Mouse (Mus musculus): ENCODE measurements around the gene Stk11ip.

Stk11ip gene

DNA sequence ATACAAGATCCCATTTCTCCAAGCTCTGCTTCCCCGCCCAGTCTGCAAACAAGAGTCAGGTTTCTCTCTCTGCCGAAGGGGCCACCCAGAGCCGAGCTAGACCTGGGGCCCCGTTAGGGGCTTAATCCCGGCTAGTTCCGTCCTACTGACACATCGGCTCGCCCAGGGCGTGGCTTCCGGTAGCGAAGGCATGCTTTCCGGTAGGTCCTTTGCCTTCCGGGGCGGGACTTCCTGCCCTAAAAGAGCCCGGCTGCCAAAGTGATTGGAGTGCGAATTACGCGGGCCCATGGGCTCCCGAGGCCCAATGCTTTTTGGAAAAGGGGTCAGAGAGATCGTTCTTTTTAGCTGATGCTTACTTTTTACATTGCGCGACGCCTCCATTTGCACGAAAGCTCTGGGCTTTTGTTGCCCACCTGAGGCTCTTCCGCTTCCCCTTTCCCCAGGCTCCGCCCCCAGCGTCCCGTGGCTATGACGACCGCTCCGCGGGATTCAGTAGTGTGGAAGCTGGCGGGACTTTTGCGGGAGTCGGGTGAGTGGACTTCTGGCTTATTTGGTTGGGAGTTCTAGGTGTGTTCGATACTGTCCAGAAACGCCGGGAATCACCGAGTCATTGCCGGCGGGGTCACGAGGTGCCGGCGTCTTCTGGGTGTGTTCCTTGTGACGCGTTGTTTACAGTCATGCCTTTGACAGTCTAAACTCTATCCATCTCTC is at the start of gene Stk11ip:
Stk11ip (plus strand) TSS at position 209 of the 711 bp plus-strand sequence.
- DNase-seq (ENCODE audit: low spot score in 2 of 2): peak; percentile 93 to 95

GRCm38 (mm10) chr1:75476441-75476840 is 44.9 kb upstream of the Stk11ip start:
- DNase-seq (ENCODE audit: low spot score in 2 of 2): no peak

- peak; percentile 87 to 88 for DNase-seq (ENCODE audit: low spot score in 2 of 2)
Measured at GRCm38 (mm10) chr1:75477264-75477965, 43.9 kb upstream of the Stk11ip start.

DNA sequence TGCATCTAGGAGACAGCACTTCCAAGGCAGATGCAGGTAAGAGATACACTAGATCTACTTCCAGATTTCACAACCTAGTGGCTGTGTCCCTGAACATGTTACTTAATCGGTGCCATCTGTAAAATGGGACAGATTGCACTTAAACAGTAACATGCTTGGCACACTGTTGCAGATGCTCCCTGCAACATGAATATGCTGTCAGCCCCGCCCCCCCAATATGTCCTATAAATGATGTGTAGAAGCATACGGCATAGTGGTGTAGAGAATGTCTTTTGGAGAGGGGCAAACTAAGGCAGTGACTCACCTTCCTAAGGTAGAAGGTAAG is 43.4 kb upstream of the Stk11ip start:
- DNase-seq (ENCODE audit: low spot score in 2 of 2): no peak

DNA sequence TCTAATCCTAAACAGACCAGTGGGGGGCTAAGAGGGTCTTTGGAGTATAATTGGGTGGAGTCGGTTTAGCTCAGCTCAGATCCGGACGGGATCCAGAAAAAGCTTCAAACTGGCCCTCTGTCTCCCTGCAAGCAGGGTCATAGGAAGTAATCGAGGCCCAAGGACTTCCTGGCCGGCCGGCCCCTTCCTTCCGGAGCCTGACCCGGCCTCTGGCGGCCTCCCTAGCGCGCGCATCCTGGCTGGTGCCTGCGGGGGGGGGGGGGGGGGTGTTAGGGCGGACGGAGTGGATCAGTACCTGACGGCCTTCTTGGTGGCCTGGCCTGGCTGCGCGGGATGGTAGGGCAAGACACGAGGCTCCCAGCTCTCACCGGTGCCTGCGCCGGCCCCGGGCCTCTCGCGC is 42.8 kb upstream of the Stk11ip start:
- no peak for DNase-seq (ENCODE audit: low spot score in 2 of 2)

- DNase-seq (ENCODE audit: low spot score in 2 of 2): peak; percentile 99
Measured at GRCm38 (mm10) chr1:75478916-75479634, 42.3 kb upstream of the Stk11ip start, which contains the start of the genes Chpf and Tmem198. TSS of gene Chpf (minus strand) at chr1:75479307. TSS of gene Tmem198 (plus strand) at chr1:75479532.

- DNase-seq (ENCODE audit: low spot score in 2 of 2): no peak
Measured at GRCm38 (mm10) chr1:75479635-75479989, 41.7 kb upstream of the Stk11ip start.

GRCm38 (mm10) chr1:75480036-75480435 is 41.3 kb upstream of the Stk11ip start:
- DNase-seq (ENCODE audit: low spot score in 2 of 2): peak in 1 of 2 experiments; percentile 46

- DNase-seq (ENCODE audit: low spot score in 2 of 2): no peak
Measured at GRCm38 (mm10) chr1:75480735-75481134, 40.6 kb upstream of the Stk11ip start.

GRCm38 (mm10) chr1:75486561-75486960 is 34.8 kb upstream of the Stk11ip start:
- DNase-seq (ENCODE audit: low spot score in 2 of 2): no peak

GRCm38 (mm10) chr1:75487040-75487404 is 34.3 kb upstream of the Stk11ip start:
- no peak for DNase-seq (ENCODE audit: low spot score in 2 of 2)

DNA sequence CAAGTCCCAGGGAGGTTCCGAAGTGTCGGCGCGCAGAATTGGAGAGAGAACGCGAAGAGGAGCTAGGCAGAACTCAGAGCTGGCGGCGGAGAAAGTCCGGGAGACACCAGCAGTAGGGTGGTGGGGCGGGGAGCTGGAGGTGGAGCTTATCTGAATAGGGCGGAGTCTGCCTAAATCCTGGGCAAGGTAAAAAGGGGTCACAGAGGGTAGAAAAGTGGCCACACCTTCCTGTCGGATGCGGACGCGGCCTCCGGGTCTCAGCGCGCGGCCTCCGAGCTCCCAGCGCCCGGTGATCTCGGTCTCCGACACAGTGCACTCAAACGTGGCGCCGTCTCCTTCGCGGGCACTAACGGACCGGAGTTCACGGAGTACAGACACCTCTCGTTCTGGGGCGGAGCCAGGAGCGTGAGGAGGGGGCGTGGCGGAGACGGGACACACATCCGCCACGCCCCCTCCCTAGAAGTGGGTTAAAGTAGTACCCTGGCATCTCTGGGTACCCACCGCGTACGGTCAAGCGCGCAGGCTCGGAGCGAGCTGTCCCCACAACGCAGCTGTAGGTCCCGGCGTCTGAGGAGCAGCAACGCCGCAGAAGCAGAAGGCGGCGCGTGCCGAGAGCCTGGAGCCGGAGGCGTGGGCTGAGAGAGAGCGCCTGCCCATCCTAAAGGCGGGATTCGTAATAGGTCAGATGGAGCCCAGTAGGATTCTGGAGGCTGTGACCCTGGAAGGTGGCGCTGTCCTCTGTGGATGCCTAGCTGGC is 33.7 kb upstream of the Stk11ip start:
- DNase-seq (ENCODE audit: low spot score in 2 of 2): peak; percentile 83 to 84

DNA sequence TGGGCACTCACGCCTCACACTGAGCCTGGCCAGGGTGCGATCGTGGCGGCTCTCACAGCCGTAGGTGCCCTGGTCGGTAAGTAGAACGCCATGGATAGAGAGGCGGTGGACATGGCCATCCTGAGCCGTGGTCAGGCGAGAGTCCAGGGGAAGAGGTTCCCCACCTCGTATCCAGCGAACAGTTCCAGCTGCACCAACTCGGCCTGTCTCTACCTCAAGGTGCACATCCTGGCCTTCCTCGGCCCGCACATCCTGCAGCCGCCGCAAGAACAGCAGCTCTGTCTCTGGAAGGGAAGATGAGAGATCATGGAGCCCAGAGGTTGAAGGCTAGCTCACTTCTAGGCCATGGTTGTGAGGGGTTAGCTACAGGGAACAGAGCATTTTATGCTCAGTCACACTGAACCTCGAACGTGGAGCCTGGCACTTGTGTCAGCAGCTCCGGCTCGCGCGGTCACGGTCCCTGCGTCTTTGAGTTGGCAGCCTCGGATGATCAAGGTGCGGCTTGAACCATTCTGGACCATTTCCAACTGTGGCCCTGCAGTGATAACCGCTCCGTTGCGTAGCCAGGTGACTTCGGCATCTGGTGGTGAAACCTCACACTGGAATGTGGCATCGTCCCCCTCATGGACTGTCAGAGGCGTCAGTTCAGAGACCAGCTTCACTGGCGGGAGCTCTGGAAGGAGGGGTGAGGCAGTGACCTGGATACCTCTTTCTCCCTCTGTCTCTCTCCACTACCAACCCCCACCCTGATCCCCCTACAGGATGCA is 30.4 kb upstream of the Stk11ip start:
- DNase-seq (ENCODE audit: low spot score in 2 of 2): no peak

GRCm38 (mm10) chr1:75492579-75493170 is 28.7 kb upstream of the Stk11ip start:
- no peak for DNase-seq (ENCODE audit: low spot score in 2 of 2)

- DNase-seq (ENCODE audit: low spot score in 2 of 2): peak in 1 of 2 experiments; percentile 46
Measured at GRCm38 (mm10) chr1:75494878-75495548, 26.3 kb upstream of the Stk11ip start.

- no peak for DNase-seq (ENCODE audit: low spot score in 2 of 2)
Measured at GRCm38 (mm10) chr1:75498897-75499296, 22.4 kb upstream of the Stk11ip start.

DNA sequence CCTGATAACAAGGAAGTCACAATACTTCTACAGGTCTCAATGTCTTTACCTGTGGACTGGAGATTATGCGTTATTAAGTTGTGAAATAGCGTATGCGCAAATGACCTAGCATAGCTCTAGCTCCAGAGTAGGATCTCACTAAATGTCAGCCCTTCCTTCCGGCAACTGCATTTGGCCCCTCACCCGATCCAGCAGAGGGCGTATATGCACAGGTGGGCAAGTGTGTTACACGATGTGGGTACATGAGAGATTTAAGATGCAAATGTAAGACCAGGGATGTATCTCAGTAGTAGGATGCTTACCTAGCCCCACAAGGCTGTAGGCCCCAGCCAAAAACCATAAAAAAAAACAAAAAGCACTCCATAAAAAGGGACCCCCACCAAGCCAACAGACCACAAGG is 21.9 kb upstream of the Stk11ip start:
- no peak for DNase-seq (ENCODE audit: low spot score in 2 of 2)

DNA sequence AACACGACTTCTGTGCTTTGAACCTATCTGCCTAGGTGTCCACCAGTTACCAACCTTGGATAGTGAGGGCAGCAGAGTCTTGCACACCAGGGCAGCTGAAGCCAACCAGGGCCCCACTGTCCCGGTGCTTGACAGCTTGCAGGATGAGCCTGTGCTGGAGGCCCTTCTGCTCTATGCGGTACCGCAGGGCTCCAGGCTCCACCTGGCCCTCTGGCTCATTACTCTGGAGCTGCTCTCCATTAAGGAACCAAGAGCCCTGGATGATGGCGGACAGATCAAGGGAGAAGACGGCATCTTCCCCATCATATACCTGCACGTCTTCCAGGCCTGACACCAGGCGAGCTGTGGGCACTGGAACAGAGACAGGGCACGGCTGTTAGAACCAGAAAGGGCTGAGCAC is 19.4 kb upstream of the Stk11ip start:
- no peak for DNase-seq (ENCODE audit: low spot score in 2 of 2)

DNA sequence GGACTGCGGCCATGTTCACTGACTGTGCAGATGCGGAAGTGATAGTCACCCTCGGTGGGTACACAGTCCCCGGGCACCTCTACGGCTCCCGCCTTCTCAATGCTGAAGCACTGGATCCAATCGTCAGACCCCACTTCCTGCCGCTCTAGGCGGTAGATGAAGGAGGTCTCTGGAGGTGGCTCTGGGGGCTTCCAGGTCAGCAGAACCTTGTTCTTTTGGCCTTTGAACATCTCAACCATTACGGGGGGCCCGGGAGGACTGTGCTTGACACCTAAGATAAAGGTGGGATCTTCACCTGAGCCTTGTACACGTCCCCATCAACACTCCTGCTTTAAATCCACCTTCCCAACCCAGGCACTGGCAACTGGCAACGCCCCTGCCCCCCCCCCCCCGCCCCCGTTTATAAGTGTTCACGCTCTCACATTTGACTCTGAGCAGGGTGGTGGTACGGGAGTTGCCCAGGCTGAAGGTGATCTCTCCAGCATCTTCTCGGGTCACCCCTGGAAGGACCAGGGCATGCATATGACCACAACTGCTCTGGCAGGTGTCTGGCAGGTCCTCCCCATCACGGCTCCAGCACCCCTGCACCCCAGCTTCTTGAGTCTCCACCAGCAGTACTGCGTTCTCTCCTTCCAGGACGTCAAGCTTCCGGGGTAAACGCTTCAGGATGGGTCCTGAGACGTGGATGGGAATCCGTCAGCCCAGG is 18.2 kb upstream of the Stk11ip start:
- no peak for DNase-seq (ENCODE audit: low spot score in 2 of 2)

DNA sequence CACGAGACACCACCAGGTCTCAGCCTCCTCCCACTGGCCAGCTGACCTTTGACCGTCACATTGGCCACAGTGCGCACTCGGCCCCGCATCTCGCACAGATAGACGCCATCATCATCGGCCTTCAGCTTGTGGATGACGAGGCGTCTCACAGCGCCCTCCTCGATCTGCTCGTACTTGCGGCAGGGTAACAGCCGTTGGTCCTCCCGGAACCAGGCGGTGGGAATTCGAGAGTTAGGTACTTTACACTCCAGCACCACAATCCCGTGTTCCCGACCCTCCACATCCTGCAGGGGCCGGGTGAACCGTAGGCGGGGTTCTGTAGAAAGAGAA is 17.7 kb upstream of the Stk11ip start:
- DNase-seq (ENCODE audit: low spot score in 2 of 2): peak in 1 of 2 experiments; percentile 33
